ENCODE assay signal across 9 mouse cellular contexts in the genomic region with DNA sequence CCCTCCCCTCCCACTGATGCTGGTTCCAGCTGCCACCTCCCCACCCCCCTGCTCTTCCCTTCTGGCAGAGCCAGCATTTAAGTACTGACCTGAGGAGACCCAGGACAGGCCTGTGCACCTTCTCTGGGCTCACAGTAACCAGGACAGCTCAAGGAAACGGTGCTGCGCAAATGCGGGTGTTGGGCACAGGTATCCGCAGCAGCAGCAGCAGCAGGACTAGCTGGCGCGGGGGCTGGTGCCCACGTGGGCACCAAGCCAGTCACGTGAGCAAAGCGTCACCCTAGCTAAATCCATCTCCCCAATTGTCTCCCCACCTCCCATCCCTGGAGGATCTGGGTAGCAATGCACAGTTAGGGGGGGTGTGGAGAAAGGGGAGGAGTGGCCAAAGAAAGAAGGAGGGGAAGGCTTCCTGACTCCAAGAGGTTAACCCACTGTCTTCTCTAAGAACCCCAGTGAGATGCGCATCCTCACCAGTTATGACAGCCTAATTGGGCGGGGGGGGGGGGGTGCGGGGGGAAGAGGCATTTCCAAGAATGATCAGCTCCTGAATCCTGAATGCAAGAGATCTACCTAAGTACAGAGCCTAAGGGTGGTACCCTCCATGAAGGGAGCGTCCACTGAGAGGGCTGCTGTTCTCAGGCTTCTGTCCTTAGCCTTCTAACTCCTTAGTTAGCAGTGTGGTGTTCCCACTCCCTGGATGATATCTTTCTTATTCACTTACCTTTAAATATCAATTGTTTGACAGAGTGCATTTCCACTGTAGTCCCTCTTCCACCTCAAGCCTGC. TPM values are rescaled to one million over a fixed set of nuclear protein-coding genes. Genes with fewer than 3 reads are reported as not detected.
A peak's percentile ranks its signal among the peaks of the same experiment; 100 is the strongest.
DNase-seq lines count a peak whose midpoint lies in the region; ATAC-seq and TF ChIP-seq lines count a peak whose summit lies in the region.
"Had no signal": no experiment of that assay in that cellular context is flagged by ENCODE, and none has a peak within 500 bp of the region (broad histone marks: within the 10 kb centered on the region; RNA-seq: fewer than 3 reads in every experiment).

A gene (minus strand): TSS at position 252 of the 786 bp plus-strand sequence.

- H3K27me3 ChIP-seq in lung, embryonic 15.5 days = peaks cover 6% of the 10 kb centered on the region; the same call in 1 of the 2 replicates
- H3K27me3 ChIP-seq in neural tube, embryonic 13.5 days = 0 out of 2 replicates have a peak, but pooled peaks cover 3% of the 10 kb centered on the region

- H3K9ac ChIP-seq in lung, embryonic 15.5 days = no peak within 1 kb of the TSS
- peak within 1 kb of the TSS; percentile 67 for H3K9ac ChIP-seq in neural tube, embryonic 13.5 days
- H3K9ac ChIP-seq: liver, embryonic 13.5 days had no signal

- no peaks in the 10 kb centered on the region for H3K9me3 ChIP-seq in lung, embryonic 15.5 days
- no peaks in the 10 kb centered on the region for H3K9me3 ChIP-seq in neural tube, embryonic 13.5 days
- H3K9me3 ChIP-seq: liver, embryonic 13.5 days had no signal

- ATAC-seq in lung, embryonic 15.5 days (ENCODE audit: borderline replicate concordance, extremely low read depth, low FRiP score, low TSS enrichment) = no peak; the same call in 1 of the 2 replicates
- ATAC-seq in frontal cortex, adult (ENCODE audit: low TSS enrichment) = peak; percentile 98
- ATAC-seq in neural tube, embryonic 13.5 days (ENCODE audit: low read depth) = peak; percentile 95

- H3K4me1 ChIP-seq in lung, embryonic 15.5 days = no peaks in the 10 kb centered on the region
- no peaks in the 10 kb centered on the region for H3K4me1 ChIP-seq in lung, adult 2 months (ENCODE audit: control insufficient read depth, insufficient read depth, low read length)
- no peaks in the 10 kb centered on the region for H3K4me1 ChIP-seq in neural tube, embryonic 13.5 days (replicated peaks)
- H3K4me1 ChIP-seq: liver, embryonic 13.5 days had no signal

- TF ChIP-seq POLR2A in lung, adult 2 months (IDR thresholded peaks at IDR 0.05; ENCODE audit: borderline replicate concordance, extremely low read depth, low read depth, low read length) = no peak

- peak within 1 kb of the TSS; percentile 49 for H3K4me2 ChIP-seq in lung, embryonic 15.5 days
- peak within 1 kb of the TSS; percentile 60 for H3K4me2 ChIP-seq in neural tube, embryonic 13.5 days
- H3K4me2 ChIP-seq: liver, embryonic 13.5 days had no signal

- H3K27ac ChIP-seq in lung, embryonic 15.5 days = no peak within 1 kb of the TSS
- H3K27ac ChIP-seq in neural tube, embryonic 13.5 days (replicated peaks) = no peak within 1 kb of the TSS
- H3K27ac ChIP-seq: liver, embryonic 13.5 days had no signal

- WGBS in lung, embryonic 15.5 days = 23% methylated on average over 12 of the region's 13 CpGs
- WGBS in lung, adult 2 months = 32% methylated on average over 13 of the region's 13 CpGs
- WGBS in neural tube, embryonic 13.5 days = 31% methylated on average over 12 of the region's 13 CpGs

- DNase-seq in lung, adult 2 months = no peak
- DNase-seq in left cerebral cortex, adult 11 months (ENCODE audit: low spot score) = peak; percentile 24
- DNase-seq in urinary bladder, postnatal 10 days (ENCODE audit: low spot score) = no peak
- DNase-seq in MN1 (ENCODE audit: low spot score) = no peak
- no peak for DNase-seq in spleen, postnatal 14 days (ENCODE audit: low spot score in 2 of 2)
- DNase-seq: liver, embryonic 13.5 days had no signal

- no peaks in the 10 kb centered on the region for H3K36me3 ChIP-seq in lung, embryonic 15.5 days
- H3K36me3 ChIP-seq in neural tube, embryonic 13.5 days = no peaks in the 10 kb centered on the region
- H3K36me3 ChIP-seq: liver, embryonic 13.5 days had no signal

- no peak for TF ChIP-seq CTCF in lung, adult 2 months (IDR thresholded peaks at IDR 0.05; ENCODE audit: insufficient read depth, low read length)

- H3K4me3 ChIP-seq in lung, embryonic 15.5 days = peak within 1 kb of the TSS; percentile 14
- H3K4me3 ChIP-seq in lung, adult 2 months (replicated peaks; ENCODE audit: extremely low read depth, low read depth, low read length) = no peak within 1 kb of the TSS
- H3K4me3 ChIP-seq in neural tube, embryonic 13.5 days = peak within 1 kb of the TSS; percentile 47
- H3K4me3 ChIP-seq: liver, embryonic 13.5 days had no signal

RNA-seq across cellular contexts. Expression of the gene that starts here (rescaled TPM):
- polyA plus RNA-seq in lung, embryonic 15.5 days (2015; fragmentation: Nextera tagmentation; extraction: Ambion mirVana) = 1.1 and 2.0 TPM in 2 replicates
- polyA plus RNA-seq in lung, adult 2 months (2012; rRNA removed) = 0.21 TPM in 1 of 2 replicates, not detected in the other
- 24.5 and 29.8 TPM in 2 replicates for polyA plus RNA-seq in neural tube, embryonic 13.5 days (2015; fragmentation: Nextera tagmentation; extraction: Ambion mirVana)
